Mouse (Mus musculus) MEL (cell line): ENCODE measurements around the gene Arhgap5. TPM values are rescaled to one million over a fixed set of nuclear protein-coding genes. Genes with fewer than 3 reads are reported as not detected.
A peak's percentile ranks its signal among the peaks of the same experiment; 100 is the strongest.

Source experiments
- DNase-seq: peaks from one replicate; pipeline ENCODE4 v3.0.0; 2011; ENCODE audit warnings: low read depth, low spot score
- H3K27ac ChIP-seq: 2 replicates; pipeline ENCODE4 v1.5.1; 2012; ENCODE audit warnings: low read depth, mild to moderate bottlenecking, control low read depth, low read length, moderate library complexity; ENCODE audit not compliant: control insufficient read depth
- H3K27me3 ChIP-seq, 2 experiments: fragments of 150-350 bp in 1 of 2; sonication (generic) in 1 of 2; 2 replicates each; pipeline ENCODE4 v1.6.1; 2012; ENCODE audit warnings: low read length in 2 of 2, mild to moderate bottlenecking in 2 of 2, improper control_type of control experiment in 1 of 2, moderate library complexity in 1 of 2; ENCODE audit not compliant: insufficient read depth in 2 of 2, control insufficient read depth in 1 of 2
- H3K36me3 ChIP-seq, 2 experiments: 2 replicates each; pipeline ENCODE4 v1.6.1; 2012 to 2014; ENCODE audit warnings: low read length in 2 of 2, improper control_type of control experiment in 1 of 2, inconsistent platforms in 1 of 2, mild to moderate bottlenecking in 1 of 2; ENCODE audit not compliant: insufficient read depth in 2 of 2, control insufficient read depth in 1 of 2
- H3K4me1 ChIP-seq, 2 experiments: fragments of 150-350 bp in 1 of 2; sonication (generic) in 1 of 2; 2 replicates each; pipeline ENCODE4 v1.6.1; 2012; ENCODE audit warnings: low read length in 2 of 2, improper control_type of control experiment in 1 of 2, mild to moderate bottlenecking in 1 of 2; ENCODE audit not compliant: insufficient read depth in 2 of 2, control insufficient read depth in 1 of 2
- H3K4me3 ChIP-seq, 2 experiments: fragments of 150-350 bp in 1 of 2; sonication (generic) in 1 of 2; 2 replicates each; pipeline ENCODE4 v1.5.1; 2012; ENCODE audit warnings: low read depth in 2 of 2, low read length in 2 of 2, mild to moderate bottlenecking in 2 of 2, moderate library complexity in 2 of 2, control low read depth in 1 of 2, improper control_type of control experiment in 1 of 2; ENCODE audit not compliant: control insufficient read depth in 1 of 2, insufficient read depth in 1 of 2
- H3K79me2 ChIP-seq: 2 replicates; pipeline ENCODE4 v1.6.1; 2012; ENCODE audit warnings: mild to moderate bottlenecking, low read length, moderate library complexity; ENCODE audit not compliant: control insufficient read depth, poor library complexity, insufficient read depth
- H3K9ac ChIP-seq: 2 replicates; pipeline ENCODE4 v1.6.1; 2012; ENCODE audit warnings: low read depth, mild to moderate bottlenecking, control low read depth, low read length, moderate library complexity; ENCODE audit not compliant: control insufficient read depth, poor library complexity, severe bottlenecking
- H3K9me3 ChIP-seq: fragments of 150-350 bp; sonication (generic); replicated peaks from 2 replicates; pipeline ENCODE4 v1.6.1; 2012; ENCODE audit warnings: mild to moderate bottlenecking, low read length, improper control_type of control experiment, moderate library complexity; ENCODE audit not compliant: insufficient read depth
- CHD2 ChIP-seq: IDR thresholded peaks from 2 replicates; pipeline ENCODE4 v1.6.1; 2011; ENCODE audit warnings: low read length, improper control_type of control experiment
- CTCF ChIP-seq, 3 experiments: IDR thresholded peaks in 2 of 3; conservative IDR thresholded peaks in 1 of 3; 2 replicates each; pipeline ENCODE4 v1.5.1; 2011 to 2012; ENCODE audit warnings: low read length in 3 of 3, low read depth in 2 of 3, mild to moderate bottlenecking in 2 of 3, improper control_type of control experiment in 1 of 3, inconsistent platforms in 1 of 3, mixed read lengths in 1 of 3, moderate library complexity in 1 of 3; ENCODE audit not compliant: control insufficient read depth in 1 of 3, insufficient read depth in 1 of 3, poor library complexity in 1 of 3, severe bottlenecking in 1 of 3
- EP300 ChIP-seq, 2 experiments: IDR thresholded peaks; 2 replicates each; pipeline ENCODE4 v1.6.1; 2011; ENCODE audit warnings: improper control_type of control experiment in 2 of 2, low read length in 2 of 2, low read depth in 1 of 2, mild to moderate bottlenecking in 1 of 2
- ETS1 ChIP-seq: IDR thresholded peaks from 2 replicates; pipeline ENCODE4 v1.6.1; 2012; ENCODE audit warnings: low read depth, mild to moderate bottlenecking, inconsistent platforms, low read length, improper control_type of control experiment, moderate library complexity
- HCFC1 ChIP-seq: IDR thresholded peaks from 2 replicates; pipeline ENCODE4 v1.6.1; 2012; ENCODE audit warnings: low read depth, mild to moderate bottlenecking, inconsistent platforms, low read length, improper control_type of control experiment, moderate library complexity
- MYC ChIP-seq: IDR thresholded peaks from 2 replicates; pipeline ENCODE4 v1.6.1; 2011; ENCODE audit warnings: low read depth, mild to moderate bottlenecking, low read length, improper control_type of control experiment, moderate library complexity
- NRF1 ChIP-seq: IDR thresholded peaks from 2 replicates; pipeline ENCODE4 v1.6.1; 2014; ENCODE audit warnings: low read depth, mild to moderate bottlenecking, inconsistent platforms, low read length, improper control_type of control experiment, moderate library complexity; ENCODE audit not compliant: poor library complexity, insufficient read depth, severe bottlenecking
- RAD21 ChIP-seq: IDR thresholded peaks from 2 replicates; pipeline ENCODE4 v1.6.1; 2011; ENCODE audit warnings: mild to moderate bottlenecking, low read depth, low read length, improper control_type of control experiment
- SMC3 ChIP-seq: IDR thresholded peaks from 2 replicates; pipeline ENCODE4 v1.6.1; 2011; ENCODE audit warnings: low read depth, low read length, improper control_type of control experiment
- TBP ChIP-seq: IDR thresholded peaks from 2 replicates; pipeline ENCODE4 v1.8.0; 2011; ENCODE audit warnings: low read depth, low read length, improper control_type of control experiment
- TCF12 ChIP-seq: IDR thresholded peaks from 2 replicates; pipeline ENCODE4 v1.6.1; 2014; ENCODE audit warnings: low read depth, mild to moderate bottlenecking, inconsistent platforms, low read length, improper control_type of control experiment, moderate library complexity
- USF1 ChIP-seq: IDR thresholded peaks from 2 replicates; pipeline ENCODE4 v1.6.1; 2014; ENCODE audit warnings: low read depth, mild to moderate bottlenecking, inconsistent platforms, low read length, improper control_type of control experiment, moderate library complexity
- ZC3H11A ChIP-seq: IDR thresholded peaks from 2 replicates; pipeline ENCODE4 v1.6.1; 2012; ENCODE audit warnings: low read depth, mild to moderate bottlenecking, inconsistent platforms, low read length, improper control_type of control experiment
- ZKSCAN1 ChIP-seq: IDR thresholded peaks from 2 replicates; pipeline ENCODE4 v1.6.1; 2012; ENCODE audit warnings: low read depth, mild to moderate bottlenecking, inconsistent platforms, low read length, improper control_type of control experiment, moderate library complexity
- ZNF384 ChIP-seq: IDR thresholded peaks from 2 replicates; pipeline ENCODE4 v1.6.1; 2012; ENCODE audit warnings: low read depth, mild to moderate bottlenecking, inconsistent platforms, low read length, improper control_type of control experiment
- polyA plus RNA-seq, 2 experiments: library from polyadenylated mRNA; stranded (reverse) in 1 of 2; unstranded in 1 of 2; fragments of >175 nt in 1 of 2; fragments of >200 nt in 1 of 2; gene quantifications; 2 replicates each; pipeline versions ENCODE4 v1.2.1 to v1.2.4; 2012; ENCODE audit warnings: low replicate concordance in 2 of 2, low read depth in 1 of 2; ENCODE audit not compliant: insufficient read length in 2 of 2, insufficient read depth in 1 of 2, missing spikeins in 1 of 2
- total RNA-seq: library from RNA; depleted of rRNA; stranded (reverse); fragments of 300-350 nt; gene quantifications from 2 replicates; pipeline ENCODE4 v1.2.3, GENCODE M21; 2012

Gene Arhgap5
- total and polyA plus RNA-seq, 3 experiments = 10.5 to 108 (median 11.8) TPM

DNA sequence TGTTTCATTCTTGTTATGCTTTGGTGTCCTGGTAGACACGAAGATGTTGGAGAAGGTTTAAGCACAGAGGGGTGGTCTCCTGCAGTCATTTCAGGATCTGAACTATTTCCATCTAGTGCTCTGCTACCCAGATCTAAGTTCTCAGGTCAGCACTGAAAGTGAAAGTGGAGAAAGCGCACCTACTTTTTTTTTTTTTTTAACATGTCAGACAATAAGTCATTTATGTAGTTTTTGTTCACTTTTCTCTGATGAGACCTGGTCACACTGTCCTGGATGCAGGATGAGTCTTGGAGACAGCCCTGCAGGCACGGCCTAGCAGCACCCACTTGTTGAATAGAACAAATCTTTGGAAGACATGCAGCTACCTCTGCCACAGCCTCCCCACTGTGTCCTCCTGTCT lies 111.9 kb downstream of the Arhgap5 start:
- no peak overlapping the region for H3K4me3 ChIP-seq
- H3K27ac ChIP-seq = no peak overlapping the region
- H3K9ac ChIP-seq = no peak overlapping the region
- TF ChIP-seq HCFC1 = no peak
- no peak for TF ChIP-seq CHD2
- TF ChIP-seq, all 39 proteins: peak for 0
- no peaks in the 10 kb centered on the region for H3K9me3 ChIP-seq
- no peak for DNase-seq
- H3K4me1 ChIP-seq = peaks cover 9 to 12% of the 10 kb centered on the region in 2 experiments
- peaks cover 0 to 18% of the 10 kb centered on the region in 2 experiments; a peak in 2 of 4 replicates for H3K36me3 ChIP-seq
- no peaks in the 10 kb centered on the region for H3K27me3 ChIP-seq
- H3K79me2 ChIP-seq = no peaks in the 10 kb centered on the region

DNA sequence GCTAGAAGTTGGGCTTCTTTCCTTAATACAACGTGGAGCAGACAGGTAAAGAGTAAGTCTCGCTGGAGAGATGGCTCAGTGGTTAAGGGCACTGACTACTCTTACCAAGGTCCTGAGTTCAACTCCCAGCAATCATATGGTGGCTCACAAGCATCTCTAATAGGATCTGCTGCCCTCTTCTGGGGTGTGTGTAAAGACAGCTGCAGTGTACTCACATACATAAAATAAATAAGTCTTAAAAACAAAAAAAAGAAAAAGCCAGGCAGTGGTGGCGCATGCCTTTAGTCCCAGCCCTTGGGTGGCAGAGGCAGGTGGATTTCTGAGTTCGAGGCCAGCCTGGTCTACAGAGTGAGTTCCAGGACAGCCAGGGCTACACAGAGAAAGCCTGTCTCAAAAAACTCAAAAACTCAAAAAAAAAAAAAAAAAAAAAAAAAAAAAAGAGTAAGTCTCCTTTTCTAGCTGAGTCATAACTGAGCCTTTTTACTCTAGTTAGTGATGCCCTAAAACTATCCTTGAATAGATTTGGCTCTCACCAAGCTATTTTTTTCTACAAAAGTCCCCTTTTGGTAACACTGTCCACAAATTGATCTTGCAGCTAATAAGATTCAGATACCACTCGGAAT lies 114.8 kb downstream of the Arhgap5 start:
- H3K9ac ChIP-seq = no peak overlapping the region
- peaks cover 12 to 19% of the 10 kb centered on the region in 2 experiments for H3K4me1 ChIP-seq
- H3K27ac ChIP-seq = no peak overlapping the region
- no peaks in the 10 kb centered on the region for H3K9me3 ChIP-seq
- H3K79me2 ChIP-seq = no peaks in the 10 kb centered on the region
- peaks cover 0 to 34% of the 10 kb centered on the region in 2 experiments; a peak in 2 of 4 replicates for H3K36me3 ChIP-seq
- TF ChIP-seq TCF12 (no peak), ZNF384 (peak; percentile 91), ZKSCAN1 (0 out of 2 replicates have a peak, but pooled peaks have one; percentile 33), NRF1 (no peak), TBP (peak; percentile 97), CTCF (IDR thresholded peaks at IDR 0.05 in 2 of 3, conservative IDR thresholded peaks at IDR 0.05 in 1 of 3; ENCODE audit: control insufficient read depth in 1 of 3, insufficient read depth in 1 of 3, low read depth in 2 of 3, low read length in 3 of 3, poor library complexity in 1 of 3, severe bottlenecking in 1 of 3) (peak in 1 of 3 experiments; percentile 43; a peak in 2 of 6 replicates), EP300 (IDR thresholded peaks at IDR 0.05; ENCODE audit: low read depth in 1 of 2, low read length in 2 of 2) (0 out of 4 replicates have a peak, but pooled peaks of 1 of the 2 experiments have one; percentile 18), USF1 (no peak), ZC3H11A (peak; percentile 32; the same call in 1 of the 2 replicates), ETS1 (0 out of 2 replicates have a peak, but pooled peaks have one; percentile 13), RAD21 (peak; percentile 41), MYC (no peak), SMC3 (peak; percentile 36; the same call in 1 of the 2 replicates)
- TF ChIP-seq, all 39 proteins: peak for 9
- Histone ChIP-seq H3K27me3 (no peaks in the 10 kb centered on the region), H3K4me3 (no peak overlapping the region)
- DNase-seq = peak; percentile 66
